15 mouse cellular contexts compared by ENCODE assay signal in genomic region chr13:34290346-34290745, GRCm38 (mm10). TPM values are rescaled to one million over a fixed set of nuclear protein-coding genes. Genes with fewer than 3 reads are reported as not detected.
DNase-seq lines count a peak whose midpoint lies in the region; ATAC-seq and TF ChIP-seq lines count a peak whose summit lies in the region.
"Had no signal": no experiment of that assay in that cellular context is flagged by ENCODE, and none has a peak within 500 bp of the region (broad histone marks: within the 10 kb centered on the region; RNA-seq: fewer than 3 reads in every experiment).

No protein-coding gene starts in this region.

- no peak overlapping the region for H3K4me3 ChIP-seq in lung, embryonic 14.5 days (ENCODE audit: low read depth, low read length)
- H3K4me3 ChIP-seq in lung, adult 2 months (replicated peaks; ENCODE audit: extremely low read depth, low read depth, low read length), result no peak overlapping the region
- no peak overlapping the region for H3K4me3 ChIP-seq in brown adipose tissue, adult 24 weeks (ENCODE audit: insufficient read depth, low read depth, low read length)
- no peak overlapping the region for H3K4me3 ChIP-seq in liver, embryonic 16.5 days (ENCODE audit: low read depth, low read length)
- H3K4me3 ChIP-seq in stomach, embryonic 16.5 days (replicated peaks; ENCODE audit: low read length), result no peak overlapping the region
- no peak overlapping the region for H3K4me3 ChIP-seq in midbrain, embryonic 13.5 days (replicated peaks)
- H3K4me3 ChIP-seq: midbrain, embryonic 15.5 days had no signal

- no peak for TF ChIP-seq CTCF in lung, embryonic 14.5 days (IDR thresholded peaks at IDR 0.05; ENCODE audit: low read depth)
- no peak for TF ChIP-seq CTCF in lung, adult 2 months (IDR thresholded peaks at IDR 0.05; ENCODE audit: insufficient read depth, low read length)

- H3K36me3 ChIP-seq in lung, embryonic 14.5 days (ENCODE audit: insufficient read depth), result no peaks in the 10 kb centered on the region
- H3K36me3 ChIP-seq in liver, embryonic 16.5 days (ENCODE audit: control insufficient read depth, insufficient read depth), result peaks cover 16% of the 10 kb centered on the region
- no peaks in the 10 kb centered on the region for H3K36me3 ChIP-seq in stomach, embryonic 16.5 days (ENCODE audit: control insufficient read depth, insufficient read depth, low read length)
- no peaks in the 10 kb centered on the region for H3K36me3 ChIP-seq in midbrain, embryonic 13.5 days
- H3K36me3 ChIP-seq: midbrain, embryonic 15.5 days had no signal

- no peak overlapping the region for H3K4me2 ChIP-seq in lung, embryonic 14.5 days
- no peak overlapping the region for H3K4me2 ChIP-seq in liver, embryonic 16.5 days (ENCODE audit: low read depth, low read length)
- no peak overlapping the region for H3K4me2 ChIP-seq in stomach, embryonic 16.5 days (ENCODE audit: low read depth, low read length)
- no peak overlapping the region for H3K4me2 ChIP-seq in midbrain, embryonic 13.5 days (replicated peaks)
- H3K4me2 ChIP-seq: heart, embryonic 11.5 days; midbrain, embryonic 15.5 days had no signal

- no peak for ATAC-seq in lung, embryonic 14.5 days (ENCODE audit: insufficient read depth)
- peak; percentile 22; the same call in 1 of the 2 replicates for ATAC-seq in liver, embryonic 16.5 days (ENCODE audit: low read depth)
- 0 out of 2 replicates have a peak, but pooled peaks have one; percentile 13 for ATAC-seq in stomach, embryonic 16.5 days (ENCODE audit: insufficient read depth, low FRiP score)
- no peak for ATAC-seq in midbrain, embryonic 13.5 days
- ATAC-seq: hindbrain, postnatal 0 days; midbrain, embryonic 15.5 days had no signal

- no peaks in the 10 kb centered on the region for H3K9me3 ChIP-seq in lung, embryonic 14.5 days (ENCODE audit: low read depth, low read length)
- no peaks in the 10 kb centered on the region for H3K9me3 ChIP-seq in liver, embryonic 16.5 days (replicated peaks; ENCODE audit: control insufficient read depth, low read length)
- no peaks in the 10 kb centered on the region for H3K9me3 ChIP-seq in stomach, embryonic 16.5 days (replicated peaks; ENCODE audit: control insufficient read depth, low read length)
- H3K9me3 ChIP-seq in midbrain, embryonic 13.5 days, result no peaks in the 10 kb centered on the region
- H3K9me3 ChIP-seq: midbrain, embryonic 15.5 days had no signal

- WGBS in lung, embryonic 14.5 days, result 58% methylated on average over 1 of the region's 1 CpGs
- WGBS in lung, adult 2 months, result 53% methylated on average over 1 of the region's 1 CpGs
- WGBS in liver, embryonic 16.5 days (ENCODE audit: insufficient replicate concordance), result 76% methylated on average over 1 of the region's 1 CpGs
- WGBS in stomach, embryonic 16.5 days, result 76% methylated on average over 1 of the region's 1 CpGs
- 88% methylated on average over 1 of the region's 1 CpGs for WGBS in midbrain, embryonic 13.5 days

- H3K4me1 ChIP-seq in lung, embryonic 14.5 days (ENCODE audit: insufficient read depth), result peaks cover 3% of the 10 kb centered on the region; the same call in 1 of the 2 replicates
- H3K4me1 ChIP-seq in lung, adult 2 months (ENCODE audit: control insufficient read depth, insufficient read depth, low read length), result peaks cover 15% of the 10 kb centered on the region
- H3K4me1 ChIP-seq in brown adipose tissue, adult 24 weeks (ENCODE audit: control insufficient read depth, insufficient read depth, insufficient read length, low read length), result peaks cover 12% of the 10 kb centered on the region
- H3K4me1 ChIP-seq in liver, embryonic 16.5 days (ENCODE audit: control insufficient read depth, low read depth, low read length), result peaks cover 17% of the 10 kb centered on the region
- no peaks in the 10 kb centered on the region for H3K4me1 ChIP-seq in stomach, embryonic 16.5 days (ENCODE audit: control insufficient read depth, insufficient read depth, low read length)
- H3K4me1 ChIP-seq in midbrain, embryonic 13.5 days (replicated peaks), result peaks cover 38% of the 10 kb centered on the region

- H3K9ac ChIP-seq in lung, embryonic 14.5 days, result no peak overlapping the region
- no peak overlapping the region for H3K9ac ChIP-seq in liver, embryonic 16.5 days (ENCODE audit: low read depth, low read length)
- no peak overlapping the region for H3K9ac ChIP-seq in stomach, embryonic 16.5 days (ENCODE audit: low read length)
- no peak overlapping the region for H3K9ac ChIP-seq in midbrain, embryonic 13.5 days (replicated peaks)
- H3K9ac ChIP-seq: midbrain, embryonic 15.5 days had no signal

- H3K27ac ChIP-seq in lung, embryonic 14.5 days (ENCODE audit: low read depth), result no peak overlapping the region
- H3K27ac ChIP-seq in brown adipose tissue, adult 24 weeks (replicated peaks; ENCODE audit: low read depth, low read length), result peak overlapping the region; percentile 74
- 0 out of 2 replicates have a peak overlapping the region, but pooled peaks have one; percentile 9 for H3K27ac ChIP-seq in liver, embryonic 16.5 days (ENCODE audit: low read length)
- H3K27ac ChIP-seq in stomach, embryonic 16.5 days (ENCODE audit: low read length), result no peak overlapping the region
- no peak overlapping the region; the same call in 1 of the 2 replicates for H3K27ac ChIP-seq in midbrain, embryonic 13.5 days
- H3K27ac ChIP-seq: hindbrain, postnatal 0 days; macrophage; midbrain, embryonic 15.5 days had no signal

- DNase-seq in lung, embryonic 14.5 days, result peak; percentile 19
- no peak for DNase-seq in lung, adult 2 months
- DNase-seq in cerebellum, postnatal 14 days, result no peak
- DNase-seq: cerebellum, postnatal 25 days; gastrocnemius, postnatal 25 days; heart, postnatal 36 days; layer of hippocampus, postnatal 36 days had no signal

- no peaks in the 10 kb centered on the region for H3K27me3 ChIP-seq in lung, embryonic 14.5 days (ENCODE audit: insufficient read depth, low read length)
- no peaks in the 10 kb centered on the region for H3K27me3 ChIP-seq in liver, embryonic 16.5 days (ENCODE audit: control insufficient read depth, insufficient read depth, low read depth, low read length)
- H3K27me3 ChIP-seq in stomach, embryonic 16.5 days (ENCODE audit: control insufficient read depth, insufficient read depth, low read length), result no peaks in the 10 kb centered on the region
- no peaks in the 10 kb centered on the region for H3K27me3 ChIP-seq in midbrain, embryonic 13.5 days
- H3K27me3 ChIP-seq: midbrain, embryonic 15.5 days had no signal

- no peak for TF ChIP-seq POLR2A in lung, adult 2 months (IDR thresholded peaks at IDR 0.05; ENCODE audit: borderline replicate concordance, extremely low read depth, low read depth, low read length)

RNA-seq across cellular contexts. Expression of gene Slc22a23, which starts 54.6 kb away (rescaled TPM):
- polyA plus RNA-seq in lung, embryonic 14.5 days (2014; fragmentation: Nextera tagmentation; extraction: Ambion mirVana), result 6.7 and 7.5 TPM in 2 replicates
- polyA plus RNA-seq in lung, adult 2 months (2012; rRNA removed), result 78.2 and 81.6 TPM in 2 replicates
- 7.7 and 16.1 TPM in 2 replicates for polyA plus RNA-seq in brown adipose tissue, adult 24 weeks (2012; ENCODE audit: insufficient read depth, insufficient read length, missing spikeins)
- polyA plus RNA-seq in liver, embryonic 16.5 days (2015; fragmentation: Nextera tagmentation; extraction: Ambion mirVana), result 6.7 and 8.2 TPM in 2 replicates
- 3.1 and 3.6 TPM in 2 replicates for polyA plus RNA-seq in stomach, embryonic 16.5 days (2015; fragmentation: Nextera tagmentation; extraction: Ambion mirVana)
- 15.3 and 15.8 TPM in 2 replicates for polyA plus RNA-seq in midbrain, embryonic 13.5 days (2015; fragmentation: Nextera tagmentation; extraction: Ambion mirVana)

Comparison
In these comparisons a context has a peak if more than half of its experiments do, and no peak if none do; other contexts are left out.
1. ATAC-seq: peak in liver, embryonic 16.5 days (single experiment) and stomach, embryonic 16.5 days (single experiment); none in lung, embryonic 14.5 days (single experiment) and midbrain, embryonic 13.5 days (single experiment).
2. H3K27ac ChIP-seq: peak in brown adipose tissue, adult 24 weeks (single experiment) and liver, embryonic 16.5 days (single experiment); none in lung, embryonic 14.5 days (single experiment), stomach, embryonic 16.5 days (single experiment) and midbrain, embryonic 13.5 days (single experiment).